Mouse (Mus musculus): ENCODE results near the gene Irf2bp1. TPM values are rescaled to one million over a fixed set of nuclear protein-coding genes. Genes with fewer than 3 reads are reported as not detected.

Irf2bp1 gene
- polyA plus RNA-seq, 1 experiment, result 27.6 TPM

DNA sequence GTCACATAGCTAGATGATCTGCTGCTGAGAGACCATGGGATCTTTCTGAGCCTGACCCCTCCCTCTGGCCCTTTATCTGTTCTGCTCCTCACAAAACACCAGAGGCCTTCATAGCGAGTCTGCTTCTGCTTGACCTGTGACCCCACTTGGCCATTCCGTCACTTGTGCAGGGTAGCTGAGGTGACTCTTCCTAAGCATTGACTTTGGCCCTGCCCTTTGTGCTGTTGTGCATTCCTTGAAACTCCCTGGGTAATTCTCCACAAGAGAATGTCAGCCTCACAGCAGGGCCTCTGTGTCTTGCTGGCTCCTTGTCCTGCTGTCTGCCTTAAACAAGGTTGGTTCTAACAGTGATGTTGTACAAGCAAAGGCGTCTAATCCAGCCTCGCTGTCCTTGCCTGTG is 27.8 kb downstream of the Irf2bp1 start:
- Histone ChIP-seq H3K36me3 (ENCODE audit: control insufficient read depth, insufficient read depth) (peaks cover 14% of the 10 kb centered on the region), H3K4me3 (no peak overlapping the region), H3ac (ENCODE audit: control insufficient read depth, insufficient read length) (no peak overlapping the region), H3K27me3 (ENCODE audit: control insufficient read depth, insufficient read depth, insufficient read length) (no peaks in the 10 kb centered on the region), H3K4me2 (ENCODE audit: low read depth) (no peak overlapping the region), H3K79me2 (ENCODE audit: control insufficient read depth, insufficient read depth) (peaks cover 3% of the 10 kb centered on the region)
- no peak for TF ChIP-seq SRF (IDR thresholded peaks at IDR 0.05; ENCODE audit: control insufficient read depth, insufficient read length, low read depth)
- no peak for TF ChIP-seq MYOD1 (IDR thresholded peaks at IDR 0.05; ENCODE audit: control insufficient read depth in 1 of 3, insufficient read length in 2 of 3, low read depth in 2 of 3)

GRCm38 (mm10) chr7:19044616-19045015 is 40.8 kb downstream of the Irf2bp1 start:
- H3K79me2 ChIP-seq (ENCODE audit: control insufficient read depth, insufficient read depth), result no peaks in the 10 kb centered on the region
- no peak overlapping the region for H3ac ChIP-seq (ENCODE audit: control insufficient read depth, insufficient read length)
- no peak overlapping the region for H3K4me2 ChIP-seq (ENCODE audit: low read depth)
- TF ChIP-seq MYOG (IDR thresholded peaks at IDR 0.05; ENCODE audit: control insufficient read depth in 1 of 3, insufficient read depth in 1 of 3, insufficient read length in 2 of 3, low read depth in 2 of 3), result no peak
- no peak for TF ChIP-seq REST (IDR thresholded peaks at IDR 0.05; ENCODE audit: insufficient read depth, insufficient read length)
- no peak for TF ChIP-seq CEBPB (IDR thresholded peaks at IDR 0.05; ENCODE audit: insufficient read depth, poor library complexity, severe bottlenecking)
- no peak for TF ChIP-seq USF1 (IDR thresholded peaks at IDR 0.05; ENCODE audit: low read depth)
- TF ChIP-seq TCF3 (IDR thresholded peaks at IDR 0.05; ENCODE audit: insufficient read length, low read depth), result no peak
- no peak for TF ChIP-seq MYOD1 (IDR thresholded peaks at IDR 0.05; ENCODE audit: control insufficient read depth in 1 of 3, insufficient read length in 2 of 3, low read depth in 2 of 3)
- TF ChIP-seq TCF12 (IDR thresholded peaks at IDR 0.05; ENCODE audit: insufficient read depth, poor library complexity, severe bottlenecking), result no peak
- no peak for TF ChIP-seq E2F4 (IDR thresholded peaks at IDR 0.05; ENCODE audit: insufficient read depth)
- no peak for TF ChIP-seq POLR2AphosphoS2 (IDR thresholded peaks at IDR 0.05; ENCODE audit: insufficient read length, low read depth)
- TF ChIP-seq MAX (IDR thresholded peaks at IDR 0.05; ENCODE audit: low read depth), result no peak
- no peak for TF ChIP-seq SRF (IDR thresholded peaks at IDR 0.05; ENCODE audit: control insufficient read depth, insufficient read length, low read depth)
- H3K36me3 ChIP-seq (ENCODE audit: control insufficient read depth, insufficient read depth), result peaks cover 24% of the 10 kb centered on the region
- no peak overlapping the region for H3K4me3 ChIP-seq
- H3K27me3 ChIP-seq (ENCODE audit: control insufficient read depth, insufficient read depth, insufficient read length), result no peaks in the 10 kb centered on the region

- H3ac ChIP-seq (ENCODE audit: control insufficient read depth, insufficient read length), result no peak overlapping the region
- TF ChIP-seq POLR2AphosphoS2 (IDR thresholded peaks at IDR 0.05; ENCODE audit: insufficient read length, low read depth) (no peak), USF1 (IDR thresholded peaks at IDR 0.05; ENCODE audit: low read depth) (no peak), TCF3 (IDR thresholded peaks at IDR 0.05; ENCODE audit: insufficient read length, low read depth) (no peak), POLR2A (IDR thresholded peaks at IDR 0.05; ENCODE audit: insufficient read length, low read depth) (no peak), E2F4 (IDR thresholded peaks at IDR 0.05; ENCODE audit: insufficient read depth) (no peak), MYOD1 (IDR thresholded peaks at IDR 0.05; ENCODE audit: control insufficient read depth in 1 of 3, insufficient read length in 2 of 3, low read depth in 2 of 3) (no peak), SRF (IDR thresholded peaks at IDR 0.05; ENCODE audit: control insufficient read depth, insufficient read length, low read depth) (no peak), TCF12 (IDR thresholded peaks at IDR 0.05; ENCODE audit: insufficient read depth, poor library complexity, severe bottlenecking) (no peak), CEBPB (IDR thresholded peaks at IDR 0.05; ENCODE audit: insufficient read depth, poor library complexity, severe bottlenecking) (no peak), MAX (IDR thresholded peaks at IDR 0.05; ENCODE audit: low read depth) (no peak), MYOG (IDR thresholded peaks at IDR 0.05; ENCODE audit: control insufficient read depth in 1 of 3, insufficient read depth in 1 of 3, insufficient read length in 2 of 3, low read depth in 2 of 3) (no peak), REST (IDR thresholded peaks at IDR 0.05; ENCODE audit: insufficient read depth, insufficient read length) (no peak)
- H3K79me2 ChIP-seq (ENCODE audit: control insufficient read depth, insufficient read depth), result no peaks in the 10 kb centered on the region
- peaks cover 14% of the 10 kb centered on the region for H3K36me3 ChIP-seq (ENCODE audit: control insufficient read depth, insufficient read depth)
- H3K4me3 ChIP-seq, result no peak overlapping the region
- H3K27me3 ChIP-seq (ENCODE audit: control insufficient read depth, insufficient read depth, insufficient read length), result no peaks in the 10 kb centered on the region
- no peak overlapping the region for H3K4me2 ChIP-seq (ENCODE audit: low read depth)
Measured at GRCm38 (mm10) chr7:19046286-19047069, 42.6 kb downstream of the Irf2bp1 start.

GRCm38 (mm10) chr7:19048006-19048527 is 44.2 kb downstream of the Irf2bp1 start:
- TF ChIP-seq MYOG (IDR thresholded peaks at IDR 0.05; ENCODE audit: control insufficient read depth in 1 of 3, insufficient read depth in 1 of 3, insufficient read length in 2 of 3, low read depth in 2 of 3) (no peak), POLR2A (IDR thresholded peaks at IDR 0.05; ENCODE audit: insufficient read length, low read depth) (no peak), POLR2AphosphoS2 (IDR thresholded peaks at IDR 0.05; ENCODE audit: insufficient read length, low read depth) (no peak), USF1 (IDR thresholded peaks at IDR 0.05; ENCODE audit: low read depth) (no peak), REST (IDR thresholded peaks at IDR 0.05; ENCODE audit: insufficient read depth, insufficient read length) (no peak), MYOD1 (IDR thresholded peaks at IDR 0.05; ENCODE audit: control insufficient read depth in 1 of 3, insufficient read length in 2 of 3, low read depth in 2 of 3) (no peak), SRF (IDR thresholded peaks at IDR 0.05; ENCODE audit: control insufficient read depth, insufficient read length, low read depth) (no peak), TCF12 (IDR thresholded peaks at IDR 0.05; ENCODE audit: insufficient read depth, poor library complexity, severe bottlenecking) (no peak), CEBPB (IDR thresholded peaks at IDR 0.05; ENCODE audit: insufficient read depth, poor library complexity, severe bottlenecking) (no peak), MAX (IDR thresholded peaks at IDR 0.05; ENCODE audit: low read depth) (no peak), E2F4 (IDR thresholded peaks at IDR 0.05; ENCODE audit: insufficient read depth) (no peak), TCF3 (IDR thresholded peaks at IDR 0.05; ENCODE audit: insufficient read length, low read depth) (no peak)
- Histone ChIP-seq H3K4me2 (ENCODE audit: low read depth) (no peak overlapping the region), H3K4me3 (no peak overlapping the region), H3K36me3 (ENCODE audit: control insufficient read depth, insufficient read depth) (peaks cover 10% of the 10 kb centered on the region), H3ac (ENCODE audit: control insufficient read depth, insufficient read length) (no peak overlapping the region), H3K27me3 (ENCODE audit: control insufficient read depth, insufficient read depth, insufficient read length) (no peaks in the 10 kb centered on the region), H3K79me2 (ENCODE audit: control insufficient read depth, insufficient read depth) (no peaks in the 10 kb centered on the region)
